In the genomic region with DNA sequence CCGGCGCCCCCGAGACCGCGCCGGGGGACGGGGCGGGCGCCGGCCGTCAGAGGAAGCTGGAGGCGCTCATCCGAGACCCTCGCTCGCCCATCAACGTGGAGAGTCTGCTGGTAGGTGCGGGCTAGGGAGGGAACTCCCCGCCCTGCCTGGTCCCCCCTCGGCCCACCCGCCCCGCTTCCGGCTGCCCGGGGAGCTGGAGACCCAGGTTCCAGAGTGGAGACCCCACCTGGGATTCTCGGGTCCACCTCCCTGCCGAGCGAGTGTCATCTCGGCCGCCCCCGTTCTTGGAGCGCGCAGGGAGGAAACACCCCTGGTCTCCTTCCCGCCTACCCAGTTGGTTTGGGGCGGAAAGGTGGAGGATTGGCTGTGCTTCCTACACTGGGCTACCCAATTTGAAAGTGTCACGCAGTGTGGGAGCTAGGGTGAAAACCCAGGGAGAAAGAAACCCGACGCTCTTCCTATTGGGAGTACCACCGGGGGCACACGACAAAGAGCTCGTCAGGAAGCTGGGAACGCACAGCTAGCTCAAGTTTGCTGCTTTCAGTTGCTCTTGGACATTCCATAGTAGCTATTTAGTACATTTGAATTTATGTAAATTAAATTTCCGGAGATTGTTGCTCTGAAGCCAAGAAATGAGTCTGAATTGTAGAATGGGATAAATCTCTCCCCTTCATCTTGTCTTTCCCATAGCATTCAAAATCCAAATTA, we compare ENCODE assay signal across 8 mouse cellular contexts. TPM values are rescaled to one million over a fixed set of nuclear protein-coding genes. Genes with fewer than 3 reads are reported as not detected.
DNase-seq lines count a peak whose midpoint lies in the region; ATAC-seq and TF ChIP-seq lines count a peak whose summit lies in the region.

No protein-coding gene starts in this region.

- H3K4me2 ChIP-seq in embryonic facial prominence, embryonic 12.5 days (replicated peaks): peak overlapping the region; percentile 89
- H3K4me2 ChIP-seq in heart, embryonic 11.5 days: peak overlapping the region; percentile 85
- peak overlapping the region; percentile 79 for H3K4me2 ChIP-seq in limb, embryonic 11.5 days (ENCODE audit: low read depth, severe bottlenecking)
- H3K4me2 ChIP-seq in midbrain, embryonic 14.5 days (ENCODE audit: low read length): peak overlapping the region; percentile 88

- peak overlapping the region; percentile 90 for H3K9ac ChIP-seq in embryonic facial prominence, embryonic 12.5 days
- H3K9ac ChIP-seq in heart, embryonic 11.5 days (ENCODE audit: low read depth, low read length): peak overlapping the region; percentile 97
- H3K9ac ChIP-seq in limb, embryonic 11.5 days (ENCODE audit: low read length): peak overlapping the region; percentile 91
- H3K9ac ChIP-seq in midbrain, embryonic 14.5 days (replicated peaks; ENCODE audit: low read length): peak overlapping the region; percentile 88

- intact Hi-C loops in left cerebral cortex, adult 2 months (cut with DNase I): loop anchor here (2.0 kb wide), 1 partner anchor 45 kb away; no protein-coding TSS in a partner anchor

- DNase-seq in left cerebral cortex, adult 2 months (ENCODE audit: extremely low spot score in 1 of 2, low spot score in 2 of 2): peak; percentile 44 to 49
- no peak for DNase-seq in left cerebral cortex, adult 9 months (ENCODE audit: low spot score in 2 of 2)
- DNase-seq in adrenal gland, postnatal 14 days: peak; percentile 64
- DNase-seq in limb, embryonic 11.5 days (ENCODE audit: low spot score): peak; percentile 68
- peak; percentile 65 for DNase-seq in midbrain, embryonic 14.5 days
- peak; percentile 67 for DNase-seq in testis, postnatal 14 days (ENCODE audit: low spot score)

- H3K9me3 ChIP-seq in embryonic facial prominence, embryonic 12.5 days: no peaks in the 10 kb centered on the region
- H3K9me3 ChIP-seq in heart, embryonic 11.5 days (replicated peaks; ENCODE audit: control insufficient read depth, low read length): no peaks in the 10 kb centered on the region
- H3K9me3 ChIP-seq in limb, embryonic 11.5 days (ENCODE audit: control insufficient read depth, low read length): no peaks in the 10 kb centered on the region
- H3K9me3 ChIP-seq in midbrain, embryonic 14.5 days (ENCODE audit: control insufficient read depth, low read length): no peaks in the 10 kb centered on the region

- H3K4me1 ChIP-seq in embryonic facial prominence, embryonic 12.5 days: peaks cover 11% of the 10 kb centered on the region
- H3K4me1 ChIP-seq in heart, embryonic 11.5 days (ENCODE audit: control insufficient read depth, insufficient read depth, low read length): peaks cover 19% of the 10 kb centered on the region
- peaks cover 15% of the 10 kb centered on the region for H3K4me1 ChIP-seq in limb, embryonic 11.5 days (ENCODE audit: control insufficient read depth, insufficient read depth, low read length)
- peaks cover 21% of the 10 kb centered on the region for H3K4me1 ChIP-seq in midbrain, embryonic 14.5 days (ENCODE audit: control insufficient read depth, insufficient read depth, low read length)

- WGBS in embryonic facial prominence, embryonic 12.5 days: under 1% methylated on average over 39 of the region's 41 CpGs
- WGBS in heart, embryonic 11.5 days (ENCODE audit: insufficient replicate concordance): under 1% methylated on average over 39 of the region's 41 CpGs
- WGBS in limb, embryonic 11.5 days: under 1% methylated on average over 33 of the region's 41 CpGs
- WGBS in midbrain, embryonic 14.5 days: under 1% methylated on average over 34 of the region's 41 CpGs

- H3K36me3 ChIP-seq in embryonic facial prominence, embryonic 12.5 days: no peaks in the 10 kb centered on the region
- no peaks in the 10 kb centered on the region for H3K36me3 ChIP-seq in heart, embryonic 11.5 days (ENCODE audit: control insufficient read depth, insufficient read depth, low read length)
- H3K36me3 ChIP-seq in limb, embryonic 11.5 days (ENCODE audit: control insufficient read depth, insufficient read depth, low read length): no peaks in the 10 kb centered on the region
- no peaks in the 10 kb centered on the region for H3K36me3 ChIP-seq in midbrain, embryonic 14.5 days (ENCODE audit: control insufficient read depth, insufficient read depth, low read length)

- no peaks in the 10 kb centered on the region for H3K27me3 ChIP-seq in embryonic facial prominence, embryonic 12.5 days
- no peaks in the 10 kb centered on the region for H3K27me3 ChIP-seq in heart, embryonic 11.5 days (ENCODE audit: control insufficient read depth, insufficient read depth, low read length)
- H3K27me3 ChIP-seq in limb, embryonic 11.5 days (ENCODE audit: control insufficient read depth, insufficient read depth, low read length): no peaks in the 10 kb centered on the region
- H3K27me3 ChIP-seq in midbrain, embryonic 14.5 days (ENCODE audit: control insufficient read depth, insufficient read depth, low read length): no peaks in the 10 kb centered on the region

- H3K27ac ChIP-seq in left cerebral cortex, adult 2 months: peak overlapping the region; percentile 97
- H3K27ac ChIP-seq in embryonic facial prominence, embryonic 12.5 days: peak overlapping the region; percentile 94
- H3K27ac ChIP-seq in heart, embryonic 11.5 days (ENCODE audit: low read depth, low read length): peak overlapping the region; percentile 99
- H3K27ac ChIP-seq in limb, embryonic 11.5 days (replicated peaks; ENCODE audit: low read depth, low read length): peak overlapping the region; percentile 96
- H3K27ac ChIP-seq in midbrain, embryonic 14.5 days (replicated peaks; ENCODE audit: low read depth, low read length): peak overlapping the region; percentile 92

- H3K4me3 ChIP-seq in left cerebral cortex, adult 2 months: peak overlapping the region; percentile 72
- H3K4me3 ChIP-seq in embryonic facial prominence, embryonic 12.5 days: peak overlapping the region; percentile 90
- peak overlapping the region; percentile 98 for H3K4me3 ChIP-seq in heart, embryonic 11.5 days (ENCODE audit: low read depth, low read length)
- peak overlapping the region; percentile 89 for H3K4me3 ChIP-seq in limb, embryonic 11.5 days (ENCODE audit: low read depth, low read length)
- peak overlapping the region; percentile 89 for H3K4me3 ChIP-seq in midbrain, embryonic 14.5 days (replicated peaks; ENCODE audit: low read depth, low read length)

- TF ChIP-seq CTCF in left cerebral cortex, adult 2 months (IDR thresholded peaks at IDR 0.05): no peak

- ATAC-seq in embryonic facial prominence, embryonic 12.5 days (ENCODE audit: insufficient number of reproducible peaks, insufficient read depth, low FRiP score, low TSS enrichment): peak; percentile 59
- ATAC-seq in heart, embryonic 11.5 days (replicated peaks; ENCODE audit: insufficient number of reproducible peaks, low FRiP score, low TSS enrichment): peak; percentile 27
- ATAC-seq in limb, embryonic 11.5 days (ENCODE audit: insufficient number of reproducible peaks, low FRiP score, low TSS enrichment, low read depth): peak; percentile 48; the same call in 1 of the 2 replicates
- peak; percentile 70 for ATAC-seq in midbrain, embryonic 14.5 days (ENCODE audit: low FRiP score, low TSS enrichment)

RNA-seq across cellular contexts. Expression of a gene that starts 0.7 kb away (rescaled TPM):
- total RNA-seq in left cerebral cortex, adult 2 months (2021): 100 to 1,000 TPM; 154 to 161 TPM
- total RNA-seq in adrenal gland, postnatal 14 days (2021): 61.6 and 64.0 TPM in 2 replicates
- 18.9 and 19.5 TPM in 2 replicates for polyA plus RNA-seq in embryonic facial prominence, embryonic 12.5 days (2016; fragmentation: Nextera tagmentation; extraction: Ambion mirVana)
- 19.8 and 22.2 TPM in 2 replicates for polyA plus RNA-seq in heart, embryonic 11.5 days (2014; fragmentation: Nextera tagmentation; extraction: Ambion mirVana)
- polyA plus RNA-seq in limb, embryonic 11.5 days (2014; fragmentation: Nextera tagmentation; extraction: Ambion mirVana): 12.6 and 12.8 TPM in 2 replicates
- 17.2 and 17.8 TPM in 2 replicates for polyA plus RNA-seq in midbrain, embryonic 14.5 days (2014; fragmentation: Nextera tagmentation; extraction: Ambion mirVana)

Comparison
In these comparisons a context has a peak if more than half of its experiments do, and no peak if none do; other contexts are left out.
1. DNase-seq: peak in left cerebral cortex, adult 2 months (2 of 2), adrenal gland, postnatal 14 days (single experiment), limb, embryonic 11.5 days (single experiment), midbrain, embryonic 14.5 days (single experiment) and testis, postnatal 14 days (single experiment); none in left cerebral cortex, adult 9 months (0 of 2).
2. Peak in every context shown above with its lines, with median percentiles within 50 percentile points of each other: H3K27ac ChIP-seq, H3K4me3 ChIP-seq, ATAC-seq, H3K4me2 ChIP-seq and H3K9ac ChIP-seq.